9 mouse cellular contexts compared by ENCODE assay signal in the genomic region with DNA sequence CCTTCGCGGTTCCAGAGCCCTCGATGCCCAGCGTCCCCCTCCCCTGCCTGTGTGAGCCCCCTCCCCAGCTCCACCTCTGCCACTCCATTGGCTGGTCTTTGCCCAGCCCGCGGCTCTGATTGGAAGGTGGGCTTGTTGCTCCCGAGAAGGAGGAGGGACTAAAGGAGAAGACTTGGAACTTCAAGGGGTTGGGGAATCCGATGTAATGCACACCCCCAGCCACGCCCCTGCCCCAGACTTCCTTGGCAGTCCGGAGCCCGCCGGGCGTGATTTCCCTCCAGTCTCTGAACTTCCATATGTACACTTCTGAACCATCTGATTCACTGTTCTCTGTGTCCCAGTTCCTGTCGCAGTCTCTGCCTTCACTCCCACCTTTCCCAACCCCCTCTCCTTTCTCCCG. TPM values are rescaled to one million over a fixed set of nuclear protein-coding genes. Genes with fewer than 3 reads are reported as not detected.
DNase-seq lines count a peak whose midpoint lies in the region; ATAC-seq and TF ChIP-seq lines count a peak whose summit lies in the region.
"Had no signal": no experiment of that assay in that cellular context is flagged by ENCODE, and none has a peak within 500 bp of the region (broad histone marks: within the 10 kb centered on the region; RNA-seq: fewer than 3 reads in every experiment).

Hif3a (minus strand) TSS at position 39 of the 400 bp plus-strand sequence.

- H3K4me2 ChIP-seq in liver, embryonic 13.5 days, result peak within 1 kb of the TSS; percentile 58
- peak within 1 kb of the TSS; percentile 70 for H3K4me2 ChIP-seq in neural tube, embryonic 12.5 days (replicated peaks)

- H3K27ac ChIP-seq in kidney, adult 2 months (ENCODE audit: insufficient read depth, low read depth, low read length), result no peak within 1 kb of the TSS
- H3K27ac ChIP-seq in liver, embryonic 13.5 days, result peak within 1 kb of the TSS; percentile 23; the same call in 1 of the 2 replicates
- H3K27ac ChIP-seq in neural tube, embryonic 12.5 days, result no peak within 1 kb of the TSS

- no peak for TF ChIP-seq POLR2A in kidney, adult 2 months (IDR thresholded peaks at IDR 0.05; ENCODE audit: low read depth, low read length)

- WGBS in kidney, adult 2 months, result 2% methylated on average over 15 of the region's 15 CpGs
- WGBS in liver, embryonic 13.5 days (ENCODE audit: insufficient replicate concordance), result 1% methylated on average over 15 of the region's 15 CpGs
- WGBS in neural tube, embryonic 12.5 days, result 0% methylated on average over 15 of the region's 15 CpGs

- TF ChIP-seq CTCF in kidney, adult 2 months (conservative IDR thresholded peaks at IDR 0.05; ENCODE audit: insufficient read depth, insufficient read length, low read depth, low read length), result no peak

- no peaks in the 10 kb centered on the region for H3K36me3 ChIP-seq in kidney, adult 2 months (ENCODE audit: control insufficient read depth, insufficient read depth, low read length)
- H3K36me3 ChIP-seq in liver, embryonic 13.5 days, result no peaks in the 10 kb centered on the region
- no peaks in the 10 kb centered on the region for H3K36me3 ChIP-seq in neural tube, embryonic 12.5 days

- peak within 1 kb of the TSS; percentile 26; the same call in 1 of the 2 replicates for H3K4me3 ChIP-seq in kidney, adult 2 months (ENCODE audit: insufficient read depth, low read depth, low read length)
- H3K4me3 ChIP-seq in liver, embryonic 13.5 days (replicated peaks), result peak within 1 kb of the TSS; percentile 35
- H3K4me3 ChIP-seq in neural tube, embryonic 12.5 days, result peak within 1 kb of the TSS; percentile 35

- peak; percentile 45 for DNase-seq in cerebellum, adult 9-10 months
- peak; percentile 90 for DNase-seq in embryo, embryonic 10 days (ENCODE audit: low spot score)
- DNase-seq in heart, adult 8-10 months (ENCODE audit: low spot score), result peak; percentile 53
- DNase-seq in kidney, adult 2 months, result peak; percentile 62
- DNase-seq in liver, embryonic 13.5 days, result no peak
- no peak for DNase-seq in B cell, adult 2 months

- no peaks in the 10 kb centered on the region for H3K27me3 ChIP-seq in kidney, adult 2 months (replicated peaks; ENCODE audit: control insufficient read depth, insufficient read depth, low read length)
- peaks cover 26% of the 10 kb centered on the region for H3K27me3 ChIP-seq in liver, embryonic 13.5 days
- 0 out of 2 replicates have a peak, but pooled peaks cover 13% of the 10 kb centered on the region for H3K27me3 ChIP-seq in neural tube, embryonic 12.5 days (replicated peaks)

- no peaks in the 10 kb centered on the region for H3K9me3 ChIP-seq in liver, embryonic 13.5 days (replicated peaks)
- H3K9me3 ChIP-seq in neural tube, embryonic 12.5 days, result no peaks in the 10 kb centered on the region

- peaks cover 39% of the 10 kb centered on the region for H3K4me1 ChIP-seq in kidney, adult 2 months (ENCODE audit: control insufficient read depth, insufficient read depth, low read length)
- H3K4me1 ChIP-seq in liver, embryonic 13.5 days (replicated peaks), result peaks cover 66% of the 10 kb centered on the region
- H3K4me1 ChIP-seq in neural tube, embryonic 12.5 days, result peaks cover 43% of the 10 kb centered on the region

- ATAC-seq in cerebellum, adult (ENCODE audit: insufficient number of reproducible peaks, low FRiP score, low TSS enrichment), result no peak
- no peak for ATAC-seq in liver, embryonic 13.5 days (ENCODE audit: low read depth)
- ATAC-seq in neural tube, embryonic 12.5 days (ENCODE audit: low FRiP score, low read depth), result peak; percentile 75

- H3K9ac ChIP-seq in liver, embryonic 13.5 days, result peak within 1 kb of the TSS; percentile 22; the same call in 1 of the 2 replicates
- peak within 1 kb of the TSS; percentile 55 for H3K9ac ChIP-seq in neural tube, embryonic 12.5 days

RNA-seq across cellular contexts. Expression of gene Hif3a, which starts in this region (rescaled TPM):
- 1 to 10 TPM in 2 of 4 experiments, under 1 TPM in 2; 0.80 to 3.1 (median 1.6) TPM for total RNA-seq in heart, adult 8-10 months (2022)
- 0.92 and 0.95 TPM in 2 replicates for polyA plus RNA-seq in kidney, adult 2 months (2012; rRNA removed)
- polyA plus RNA-seq in liver, embryonic 13.5 days (2015; fragmentation: Nextera tagmentation; extraction: Ambion mirVana), result 12.6 and 14.8 TPM in 2 replicates
- polyA plus RNA-seq in neural tube, embryonic 12.5 days (2016; fragmentation: Nextera tagmentation; extraction: Ambion mirVana), result 5.2 and 5.7 TPM in 2 replicates
- polyA plus RNA-seq: C2C12 had no signal

Comparison
In these comparisons a context has a peak if more than half of its experiments do, and no peak if none do; other contexts are left out.
1. Peak in DNase-seq and H3K4me3 ChIP-seq in kidney, adult 2 months; RNA of the gene not detected or under 1 TPM.
2. DNase-seq: peak in cerebellum, adult 9-10 months (single experiment), embryo, embryonic 10 days (single experiment) and heart, adult 8-10 months (single experiment); none in liver, embryonic 13.5 days (single experiment) and B cell, adult 2 months (0 of 2).
3. Peak in every context shown above with its lines, with median percentiles within 50 percentile points of each other: H3K4me3 ChIP-seq.